Mouse (Mus musculus): ENCODE measurements around the gene Cnpy1. TPM values are rescaled to one million over a fixed set of nuclear protein-coding genes. Genes with fewer than 3 reads are reported as not detected.

Cnpy1 gene
- polyA plus RNA-seq, 1 experiment from 2014 or later: 0.14 TPM

DNA sequence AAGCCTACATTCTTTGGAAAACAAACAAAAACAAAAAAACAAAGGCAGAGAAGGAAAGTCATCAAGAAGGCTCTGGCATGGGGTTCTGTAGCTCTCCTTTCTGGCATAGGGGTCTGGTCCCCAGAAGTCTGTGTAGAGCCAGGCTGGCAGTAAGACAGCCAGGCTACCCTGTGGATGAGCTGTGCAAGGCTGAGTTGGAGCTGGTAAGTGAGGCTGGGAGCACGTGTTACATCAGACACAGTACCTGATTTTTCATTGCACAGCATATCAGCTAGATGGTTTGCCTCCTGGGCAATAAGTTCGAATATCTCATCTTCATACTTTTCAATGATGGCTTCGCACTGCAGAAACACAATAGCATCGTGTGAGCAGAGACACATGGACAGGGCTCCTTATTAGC is 38.6 kb downstream of the Cnpy1 start:
- Histone ChIP-seq H3K4me2 (replicated peaks; ENCODE audit: low read depth, low read length) (no peak overlapping the region), H3K27me3 (ENCODE audit: control insufficient read depth, insufficient read depth, low read length) (peaks cover 85% of the 10 kb centered on the region), H3K27ac (ENCODE audit: low read depth, low read length) (no peak overlapping the region), H3K4me1 (ENCODE audit: control insufficient read depth, insufficient read depth, low read length) (no peaks in the 10 kb centered on the region), H3K4me3 (ENCODE audit: low read length) (no peak overlapping the region), H3K9me3 (ENCODE audit: control insufficient read depth, low read length) (no peaks in the 10 kb centered on the region), H3K9ac (ENCODE audit: low read depth, low read length) (no peak overlapping the region), H3K36me3 (ENCODE audit: control insufficient read depth, insufficient read depth, low read length) (no peaks in the 10 kb centered on the region)
- 77% methylated on average over 4 of the region's 4 CpGs for WGBS
- no peak for ATAC-seq (ENCODE audit: low FRiP score, low TSS enrichment)

GRCm38 (mm10) chr5:28206448-28206847 is 39.2 kb downstream of the Cnpy1 start:
- Histone ChIP-seq H3K27ac (ENCODE audit: low read depth, low read length) (no peak overlapping the region), H3K36me3 (ENCODE audit: control insufficient read depth, insufficient read depth, low read length) (no peaks in the 10 kb centered on the region), H3K4me2 (replicated peaks; ENCODE audit: low read depth, low read length) (no peak overlapping the region), H3K4me3 (ENCODE audit: low read length) (no peak overlapping the region), H3K27me3 (ENCODE audit: control insufficient read depth, insufficient read depth, low read length) (peaks cover 79% of the 10 kb centered on the region), H3K4me1 (ENCODE audit: control insufficient read depth, insufficient read depth, low read length) (no peaks in the 10 kb centered on the region), H3K9ac (ENCODE audit: low read depth, low read length) (no peak overlapping the region), H3K9me3 (ENCODE audit: control insufficient read depth, low read length) (no peaks in the 10 kb centered on the region)
- no peak for ATAC-seq (ENCODE audit: low FRiP score, low TSS enrichment)
- WGBS: 63% methylated on average over 4 of the region's 4 CpGs

DNA sequence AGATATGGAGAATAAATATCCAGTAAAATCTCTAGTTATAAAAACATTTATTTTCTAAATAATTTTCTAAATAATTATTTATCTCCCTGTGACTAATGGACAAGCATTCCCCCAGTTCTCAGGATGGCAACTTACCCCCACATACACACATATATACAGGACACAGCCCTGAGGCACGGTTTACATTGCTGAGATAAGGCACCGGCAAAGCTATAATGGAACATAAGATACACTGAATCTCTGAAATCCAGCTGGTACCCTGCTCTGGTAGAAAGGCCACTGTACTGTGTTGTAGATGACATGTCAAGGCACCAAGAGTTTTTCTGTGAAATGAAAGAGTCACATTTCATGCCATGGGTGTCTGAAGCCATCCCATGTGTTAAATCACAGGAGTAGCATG is 40.9 kb downstream of the Cnpy1 start:
- H3K9me3 ChIP-seq (ENCODE audit: control insufficient read depth, low read length): no peaks in the 10 kb centered on the region
- peaks cover 62% of the 10 kb centered on the region for H3K27me3 ChIP-seq (ENCODE audit: control insufficient read depth, insufficient read depth, low read length)
- H3K4me2 ChIP-seq (replicated peaks; ENCODE audit: low read depth, low read length): no peak overlapping the region
- no peak overlapping the region for H3K9ac ChIP-seq (ENCODE audit: low read depth, low read length)
- no peaks in the 10 kb centered on the region for H3K4me1 ChIP-seq (ENCODE audit: control insufficient read depth, insufficient read depth, low read length)
- H3K4me3 ChIP-seq (ENCODE audit: low read length): no peak overlapping the region
- 80% methylated on average over 2 of the region's 2 CpGs for WGBS
- H3K36me3 ChIP-seq (ENCODE audit: control insufficient read depth, insufficient read depth, low read length): no peaks in the 10 kb centered on the region
- no peak overlapping the region for H3K27ac ChIP-seq (ENCODE audit: low read depth, low read length)
- no peak for ATAC-seq (ENCODE audit: low FRiP score, low TSS enrichment)

- WGBS: 81% methylated on average over 6 of the region's 6 CpGs
- peaks cover 50% of the 10 kb centered on the region for H3K27me3 ChIP-seq (ENCODE audit: control insufficient read depth, insufficient read depth, low read length)
- no peak for ATAC-seq (ENCODE audit: low FRiP score, low TSS enrichment)
These were observed 42.5 kb downstream of the Cnpy1 start for GRCm38 (mm10) chr5:28203086-28203485.

GRCm38 (mm10) chr5:28199089-28199873 is 46.3 kb downstream of the Cnpy1 start:
- H3K27me3 ChIP-seq (ENCODE audit: control insufficient read depth, insufficient read depth, low read length): peaks cover 19% of the 10 kb centered on the region

More at GRCm38 (mm10) chr5:28203086-28203485, 42.5 kb downstream of the Cnpy1 start:
- Histone ChIP-seq H3K4me3 (ENCODE audit: low read length) (no peak overlapping the region), H3K9me3 (ENCODE audit: control insufficient read depth, low read length) (no peaks in the 10 kb centered on the region), H3K4me1 (ENCODE audit: control insufficient read depth, insufficient read depth, low read length) (no peaks in the 10 kb centered on the region), H3K4me2 (replicated peaks; ENCODE audit: low read depth, low read length) (no peak overlapping the region), H3K9ac (ENCODE audit: low read depth, low read length) (no peak overlapping the region), H3K36me3 (ENCODE audit: control insufficient read depth, insufficient read depth, low read length) (no peaks in the 10 kb centered on the region), H3K27ac (ENCODE audit: low read depth, low read length) (no peak overlapping the region)

DNA sequence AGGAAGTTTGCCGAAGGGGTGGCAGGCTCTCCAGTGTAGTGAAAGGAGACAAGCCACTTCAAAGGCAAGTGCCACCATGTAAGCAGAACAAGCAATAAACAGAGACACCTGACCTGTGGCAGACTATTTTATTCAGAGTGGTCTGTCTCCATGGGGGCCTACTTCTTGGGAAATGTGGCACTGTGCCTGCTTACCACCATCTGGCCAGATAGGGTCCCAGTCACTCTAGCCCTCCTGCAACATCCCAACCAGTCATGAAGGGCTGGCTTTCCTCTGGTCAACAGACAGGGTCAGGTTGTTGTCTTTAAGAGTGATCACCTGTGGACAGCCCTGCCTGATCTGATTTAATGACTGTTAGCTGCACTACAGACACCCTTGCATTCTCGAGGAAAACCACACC is 50.1 kb downstream of the Cnpy1 start:
- 20% methylated on average over 2 of the region's 2 CpGs for WGBS
- no peak overlapping the region for H3K9ac ChIP-seq (ENCODE audit: low read depth, low read length)

More at GRCm38 (mm10) chr5:28199089-28199873, 46.3 kb downstream of the Cnpy1 start:
- Histone ChIP-seq H3K36me3 (ENCODE audit: control insufficient read depth, insufficient read depth, low read length) (no peaks in the 10 kb centered on the region), H3K27ac (ENCODE audit: low read depth, low read length) (no peak overlapping the region), H3K9ac (ENCODE audit: low read depth, low read length) (no peak overlapping the region), H3K4me2 (replicated peaks; ENCODE audit: low read depth, low read length) (no peak overlapping the region), H3K4me1 (ENCODE audit: control insufficient read depth, insufficient read depth, low read length) (no peaks in the 10 kb centered on the region), H3K9me3 (ENCODE audit: control insufficient read depth, low read length) (no peaks in the 10 kb centered on the region), H3K4me3 (ENCODE audit: low read length) (no peak overlapping the region)
- 40% methylated on average over 7 of the region's 7 CpGs for WGBS
- no peak for ATAC-seq (ENCODE audit: low FRiP score, low TSS enrichment)

GRCm38 (mm10) chr5:28192099-28192454 is 53.5 kb downstream of the Cnpy1 start:
- H3K4me1 ChIP-seq (ENCODE audit: control insufficient read depth, insufficient read depth, low read length): no peaks in the 10 kb centered on the region
- H3K4me3 ChIP-seq (ENCODE audit: low read length): no peak overlapping the region
- 68% methylated on average over 4 of the region's 4 CpGs for WGBS
- H3K27me3 ChIP-seq (ENCODE audit: control insufficient read depth, insufficient read depth, low read length): peaks cover 7% of the 10 kb centered on the region; the same call in 1 of the 2 replicates
- H3K27ac ChIP-seq (ENCODE audit: low read depth, low read length): no peak overlapping the region
- ATAC-seq (ENCODE audit: low FRiP score, low TSS enrichment): no peak
- no peak overlapping the region for H3K4me2 ChIP-seq (replicated peaks; ENCODE audit: low read depth, low read length)
- no peaks in the 10 kb centered on the region for H3K36me3 ChIP-seq (ENCODE audit: control insufficient read depth, insufficient read depth, low read length)
- no peak overlapping the region for H3K9ac ChIP-seq (ENCODE audit: low read depth, low read length)
- H3K9me3 ChIP-seq (ENCODE audit: control insufficient read depth, low read length): no peaks in the 10 kb centered on the region

More for the DNA sequence above, 50.1 kb downstream of the Cnpy1 start:
- H3K9me3 ChIP-seq (ENCODE audit: control insufficient read depth, low read length): no peaks in the 10 kb centered on the region
- H3K36me3 ChIP-seq (ENCODE audit: control insufficient read depth, insufficient read depth, low read length): no peaks in the 10 kb centered on the region
- no peaks in the 10 kb centered on the region for H3K4me1 ChIP-seq (ENCODE audit: control insufficient read depth, insufficient read depth, low read length)
- no peak overlapping the region for H3K27ac ChIP-seq (ENCODE audit: low read depth, low read length)
- no peak overlapping the region for H3K4me2 ChIP-seq (replicated peaks; ENCODE audit: low read depth, low read length)
- ATAC-seq (ENCODE audit: low FRiP score, low TSS enrichment): no peak
- no peak overlapping the region for H3K4me3 ChIP-seq (ENCODE audit: low read length)
- 0 out of 2 replicates have a peak, but pooled peaks cover 8% of the 10 kb centered on the region for H3K27me3 ChIP-seq (ENCODE audit: control insufficient read depth, insufficient read depth, low read length)

GRCm38 (mm10) chr5:28191201-28192098 is 54.2 kb downstream of the Cnpy1 start:
- H3K36me3 ChIP-seq (ENCODE audit: control insufficient read depth, insufficient read depth, low read length): no peaks in the 10 kb centered on the region
- no peaks in the 10 kb centered on the region for H3K4me1 ChIP-seq (ENCODE audit: control insufficient read depth, insufficient read depth, low read length)
- H3K9me3 ChIP-seq (ENCODE audit: control insufficient read depth, low read length): no peaks in the 10 kb centered on the region
- no peak overlapping the region for H3K9ac ChIP-seq (ENCODE audit: low read depth, low read length)
- no peak overlapping the region for H3K4me3 ChIP-seq (ENCODE audit: low read length)
- WGBS: 27% methylated on average over 3 of the region's 3 CpGs
- H3K4me2 ChIP-seq (replicated peaks; ENCODE audit: low read depth, low read length): no peak overlapping the region
- H3K27ac ChIP-seq (ENCODE audit: low read depth, low read length): no peak overlapping the region
- ATAC-seq (ENCODE audit: low FRiP score, low TSS enrichment): no peak
- H3K27me3 ChIP-seq (ENCODE audit: control insufficient read depth, insufficient read depth, low read length): peaks cover 7% of the 10 kb centered on the region; the same call in 1 of the 2 replicates

Measured in kidney, embryonic 14.5 days (tissue).